Mouse (Mus musculus): ENCODE measurements around the gene Arhgef18.

Gene Arhgef18

DNA sequence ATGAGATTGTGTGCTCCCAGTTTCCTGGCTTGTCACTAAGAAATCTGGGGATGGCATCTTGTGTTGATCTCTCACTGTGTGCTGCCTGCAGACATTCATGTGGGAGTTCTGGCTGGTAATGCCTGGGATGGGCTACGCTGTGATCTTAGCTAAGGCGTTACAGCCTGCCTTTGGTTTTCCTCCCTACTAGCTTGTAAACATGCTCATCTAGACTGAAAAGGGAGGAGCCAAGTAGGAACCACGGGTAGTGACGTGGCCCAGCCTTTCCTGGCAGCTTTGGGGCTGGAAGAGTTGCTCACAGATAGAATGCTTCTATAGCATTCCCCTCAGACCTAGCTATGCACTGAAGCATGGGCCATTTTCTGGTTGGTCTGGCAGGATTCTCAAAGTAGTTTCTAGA, 109.4 kb downstream of the Arhgef18 start:
- DNase-seq (ENCODE audit: low read depth), result peak; percentile 36

Data from NIH3T3 (cell line).